Mouse (Mus musculus) brain, embryonic 14.5 days (tissue): ENCODE data around the gene Krt28. TPM values are rescaled to one million over a fixed set of nuclear protein-coding genes. Genes with fewer than 3 reads are reported as not detected.

Experiments
- DNase-seq: peaks from one replicate; pipeline ENCODE4 v3.0.0-alpha.2; 2011; ENCODE audit warnings: low read depth
- CTCF ChIP-seq: fragments of 200-500 bp; IDR thresholded peaks from 2 replicates; pipeline ENCODE4 v1.5.1; 2012; ENCODE audit warnings: inconsistent platforms, mild to moderate bottlenecking, moderate library complexity, borderline replicate concordance; ENCODE audit not compliant: insufficient read depth, insufficient read length; ENCODE audit errors: extremely low read depth
- POLR2A ChIP-seq: fragments of 200-500 bp; IDR thresholded peaks from 2 replicates; pipeline ENCODE4 v1.6.1; 2012; ENCODE audit warnings: mild to moderate bottlenecking, inconsistent platforms, borderline replicate concordance; ENCODE audit not compliant: poor library complexity, insufficient read depth, insufficient read length, severe bottlenecking; ENCODE audit errors: extremely low read depth
- polyA plus RNA-seq: library from polyadenylated mRNA; depleted of rRNA; stranded (reverse); fragments of >200 nt; gene quantifications from 2 replicates; pipeline ENCODE4 v1.2.3, GENCODE M21; 2012

Krt28 gene
- polyA plus RNA-seq, 1 experiment: 0.25 TPM

GRCm38 (mm10) chr11:99396034-99396433 lies 21.3 kb upstream of the Krt28 start:
- TF ChIP-seq POLR2A: no peak
- peak; percentile 66 for DNase-seq

DNA sequence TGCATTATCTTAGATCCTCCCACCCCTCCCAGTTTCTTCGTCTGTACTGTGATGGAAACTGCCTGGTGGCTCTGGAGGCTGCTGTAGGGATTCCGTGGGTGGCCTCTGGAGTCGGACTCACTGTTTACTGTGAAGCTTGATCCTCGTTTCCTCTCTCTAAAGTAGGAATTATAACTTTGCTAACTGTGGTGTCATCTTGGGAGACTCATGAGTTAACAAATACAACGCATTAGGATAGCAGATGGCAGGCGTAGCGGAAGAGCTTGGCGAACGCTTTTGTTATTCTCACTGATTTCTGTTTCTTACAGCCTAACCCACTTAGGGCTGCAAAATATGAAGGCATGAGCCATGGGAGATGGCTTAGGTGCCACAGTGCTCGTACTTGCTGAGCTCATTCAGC lies 17.8 kb upstream of the Krt28 start:
- DNase-seq: no peak

GRCm38 (mm10) chr11:99391375-99391774 lies 16.7 kb upstream of the Krt28 start:
- TF ChIP-seq POLR2A (no peak), CTCF (no peak)

More for the DNA sequence above, 17.8 kb upstream of the Krt28 start:
- TF ChIP-seq POLR2A (no peak), CTCF (no peak)

GRCm38 (mm10) chr11:99390866-99391265 lies 16.2 kb upstream of the Krt28 start:
- no peak for DNase-seq

More at GRCm38 (mm10) chr11:99391375-99391774, 16.7 kb upstream of the Krt28 start:
- DNase-seq: no peak

DNA sequence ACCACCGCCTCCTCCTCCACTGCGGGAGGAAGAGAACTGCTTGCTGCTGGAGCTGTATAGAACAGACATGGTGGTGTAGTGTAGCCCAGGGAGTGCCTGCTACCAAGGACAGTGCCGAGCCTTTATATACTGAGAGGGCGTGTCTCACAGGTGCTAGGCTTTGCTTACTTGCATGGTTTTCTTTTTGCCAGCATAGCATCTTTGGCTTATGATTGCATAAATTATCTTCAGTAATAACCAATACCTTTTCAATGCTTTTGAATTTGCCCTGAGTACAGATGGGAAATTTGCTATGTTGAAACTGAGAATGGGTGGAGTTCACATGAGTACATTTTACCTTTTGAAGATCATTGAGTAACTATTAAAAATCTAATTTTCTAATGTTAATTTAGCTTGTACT lies 14.6 kb upstream of the Krt28 start, which contains the start of gene Krt10:
TSS of gene Krt10 (minus strand) at position 101 of the 400 bp plus-strand sequence.
- TF ChIP-seq POLR2A: no peak
- no peak for TF ChIP-seq CTCF
- no peak for DNase-seq

More at GRCm38 (mm10) chr11:99390866-99391265, 16.2 kb upstream of the Krt28 start:
- no peak for TF ChIP-seq POLR2A

GRCm38 (mm10) chr11:99388661-99389060 lies 14.0 kb upstream of the Krt28 start:
- no peak for TF ChIP-seq CTCF
- no peak for TF ChIP-seq POLR2A
- DNase-seq: no peak

- peak; percentile 96 for DNase-seq
- TF ChIP-seq CTCF (no peak), POLR2A (peak; percentile 68)
Observed at GRCm38 (mm10) chr11:99385813-99386721, 11.4 kb upstream of the Krt28 start.

DNA sequence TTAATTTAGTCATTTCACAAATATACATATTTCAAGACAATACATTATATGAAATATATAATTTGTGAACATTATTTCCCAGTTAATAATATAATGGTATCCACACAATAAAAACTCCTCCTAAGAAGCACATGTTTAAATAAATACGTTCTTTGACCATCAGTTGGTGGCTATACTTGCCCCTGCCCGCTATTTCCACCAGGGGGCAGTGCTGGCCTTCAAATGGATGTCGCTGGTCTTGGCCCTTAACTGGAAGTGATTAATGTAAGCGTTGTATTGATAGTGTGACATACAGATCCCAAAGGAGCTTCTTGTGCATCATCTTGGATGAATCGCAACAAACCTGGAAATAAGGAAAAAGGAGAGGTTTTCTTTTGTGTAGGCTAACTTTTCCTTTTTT lies 4.9 kb upstream of the Krt28 start:
- DNase-seq: peak; percentile 83
- TF ChIP-seq CTCF: peak; percentile 87
- no peak for TF ChIP-seq POLR2A

DNA sequence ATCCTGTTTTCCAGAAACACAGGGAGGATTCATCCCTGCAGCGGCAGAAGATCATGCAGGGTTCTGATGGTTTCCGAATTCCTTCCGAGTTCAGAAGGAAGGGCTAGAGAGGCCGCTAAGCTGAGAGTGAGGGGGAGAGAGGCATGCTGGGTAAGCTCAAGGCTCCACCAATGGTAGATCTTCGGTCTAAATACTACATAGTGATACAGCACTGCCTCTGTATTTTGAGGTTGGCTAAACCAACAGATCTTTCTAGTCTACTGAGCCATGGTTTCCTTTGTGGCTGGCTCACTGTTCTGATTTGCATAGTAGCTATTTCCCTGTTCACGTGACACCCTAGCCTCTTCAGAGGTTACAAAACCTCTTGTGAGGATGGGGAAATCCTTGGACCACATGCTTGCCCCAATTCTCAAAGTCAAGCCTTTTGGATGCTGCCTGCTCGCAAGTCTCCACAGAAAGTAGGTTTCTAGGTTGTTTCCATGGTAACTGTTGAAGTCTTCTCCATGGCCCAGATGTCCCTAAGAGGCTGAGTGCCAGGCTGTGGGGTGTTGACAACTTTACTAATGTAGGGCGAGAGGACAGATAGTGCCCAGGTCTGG lies 4.8 kb downstream of the Krt28 start:
- peak; percentile 35 for DNase-seq
- no peak for TF ChIP-seq CTCF
- TF ChIP-seq POLR2A: no peak

DNA sequence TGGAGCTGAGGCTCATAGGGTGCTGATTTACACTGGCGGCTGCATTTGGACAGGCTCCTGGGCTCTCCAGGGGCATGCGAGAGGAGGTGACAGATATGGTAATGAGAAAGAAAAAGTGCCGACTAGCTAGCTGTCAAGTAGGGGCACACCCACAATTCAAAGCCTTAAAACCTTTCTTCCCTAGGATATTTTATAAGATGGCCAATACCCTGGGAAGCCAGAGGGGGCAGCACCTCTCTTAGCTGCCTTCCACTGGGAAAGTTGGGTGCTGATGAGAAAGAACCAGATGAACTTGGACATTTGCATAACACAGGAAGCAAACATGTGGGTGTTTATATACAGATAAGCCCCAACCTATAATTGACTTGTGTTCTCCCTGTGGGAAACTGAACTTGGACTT lies 5.5 kb downstream of the Krt28 start:
- DNase-seq: peak; percentile 19
- TF ChIP-seq POLR2A (no peak), CTCF (peak; percentile 56; the same call in 1 of the 2 replicates)

- DNase-seq: no peak
- TF ChIP-seq POLR2A (no peak), CTCF (no peak)
Observed at GRCm38 (mm10) chr11:99366791-99367190, 7.9 kb downstream of the Krt28 start.

- TF ChIP-seq POLR2A (no peak), CTCF (peak; percentile 74; the same call in 1 of the 2 replicates)
- peak; percentile 64 for DNase-seq
Observed at GRCm38 (mm10) chr11:99364412-99364811, 10.3 kb downstream of the Krt28 start.

DNA sequence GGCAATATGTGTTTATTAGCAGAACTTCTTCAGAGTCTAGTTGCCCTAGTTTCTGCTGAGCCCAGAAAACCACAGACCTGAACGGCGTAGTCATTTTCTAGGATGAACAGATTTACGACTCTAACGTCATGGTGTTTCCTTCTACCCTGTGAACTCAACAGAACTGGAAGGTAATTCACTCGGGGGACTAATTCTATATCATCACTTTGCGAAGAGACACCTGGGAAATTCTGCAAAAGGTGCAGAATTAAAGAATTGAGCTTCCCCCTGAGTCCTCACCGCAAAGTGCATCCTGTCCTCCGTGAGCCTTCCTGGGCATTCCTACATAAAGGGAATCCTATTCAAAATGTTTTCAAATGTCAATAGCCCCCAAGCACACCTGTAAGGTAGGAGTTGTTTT lies 13.3 kb downstream of the Krt28 start:
- DNase-seq: no peak
- TF ChIP-seq CTCF (no peak), POLR2A (no peak)
